Mouse (Mus musculus) testis, adult 2 months (tissue): ENCODE measurements around the gene Angptl7.

Experiments used
- CTCF ChIP-seq: fragments of 200-500 bp; IDR thresholded peaks from 2 replicates; pipeline ENCODE4 v1.5.1; 2012; ENCODE audit warnings: low read depth, mild to moderate bottlenecking, inconsistent platforms, low read length, moderate library complexity; ENCODE audit not compliant: control insufficient read depth, insufficient read depth, insufficient replicate concordance
- POLR2A ChIP-seq: fragments of 200-500 bp; IDR thresholded peaks from 2 replicates; pipeline ENCODE4 v1.6.1; 2012; ENCODE audit warnings: low read depth, mild to moderate bottlenecking, inconsistent platforms, low read length, moderate library complexity; ENCODE audit not compliant: control insufficient read depth

DNA sequence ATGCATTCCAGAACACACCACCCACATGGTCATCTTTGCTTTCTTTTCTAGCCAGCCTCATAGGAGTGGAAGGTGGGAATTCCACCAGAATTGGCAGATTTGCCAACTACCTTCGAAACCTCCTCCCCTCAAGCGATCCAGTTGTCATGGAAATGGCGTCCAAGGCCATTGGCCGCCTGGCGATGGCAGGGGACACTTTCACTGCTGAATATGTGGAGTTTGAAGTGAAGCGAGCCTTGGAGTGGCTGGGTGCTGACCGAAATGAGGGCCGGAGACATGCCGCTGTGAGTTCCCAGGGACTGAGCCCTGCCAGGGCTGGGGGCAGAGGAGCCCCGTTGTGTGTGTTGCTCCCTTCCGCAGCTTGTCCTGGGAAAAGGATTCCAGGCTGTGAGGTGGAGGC, 46.6 kb downstream of the Angptl7 start:
- TF ChIP-seq CTCF, result no peak
- TF ChIP-seq POLR2A, result no peak
